Mouse (Mus musculus) E14TG2a.4 (cell line): ENCODE data around the gene Xylt1.
A peak's percentile ranks its signal among the peaks of the same experiment; 100 is the strongest.

ENCODE experiments used
- H3K27me3 ChIP-seq: 2 replicates; pipeline ENCODE4 v1.6.1; 2014; ENCODE audit warnings: low read length, control low read depth; ENCODE audit not compliant: insufficient read depth
- H3K36me3 ChIP-seq: 2 replicates; pipeline ENCODE4 v1.6.1; 2014; ENCODE audit warnings: low read length, control low read depth; ENCODE audit not compliant: insufficient read depth
- H3K4me1 ChIP-seq: replicated peaks from 2 replicates; pipeline ENCODE4 v1.6.1; 2014; ENCODE audit warnings: low read depth, low read length, control low read depth
- H3K4me3 ChIP-seq: replicated peaks from 2 replicates; pipeline ENCODE4 v1.5.1; 2014; ENCODE audit warnings: mild to moderate bottlenecking, low read length
- H3K9me3 ChIP-seq: 2 replicates; pipeline ENCODE4 v1.6.1; 2014; ENCODE audit warnings: low read length, control low read depth
- CTCF ChIP-seq: conservative IDR thresholded peaks from 2 replicates; pipeline ENCODE4 v1.5.1; 2014; ENCODE audit warnings: low read length
- NANOG ChIP-seq: IDR thresholded peaks from 2 replicates; pipeline ENCODE4 v1.6.1; 2014; ENCODE audit warnings: borderline replicate concordance, low read length, mixed read lengths
- POU5F1 ChIP-seq: IDR thresholded peaks from 2 replicates; pipeline ENCODE4 v1.6.1; 2014; ENCODE audit warnings: low read length, borderline replicate concordance

Xylt1 gene

GRCm38 (mm10) chr7:117595029-117595695, 214.4 kb downstream of the Xylt1 start:
- TF ChIP-seq POU5F1 = no peak
- no peak for TF ChIP-seq NANOG
- no peaks in the 10 kb centered on the region for H3K27me3 ChIP-seq
- H3K4me1 ChIP-seq = peaks cover 29% of the 10 kb centered on the region
- peaks cover 16% of the 10 kb centered on the region; the same call in 1 of the 2 replicates for H3K9me3 ChIP-seq
- no peak overlapping the region for H3K4me3 ChIP-seq
- no peaks in the 10 kb centered on the region for H3K36me3 ChIP-seq

DNA sequence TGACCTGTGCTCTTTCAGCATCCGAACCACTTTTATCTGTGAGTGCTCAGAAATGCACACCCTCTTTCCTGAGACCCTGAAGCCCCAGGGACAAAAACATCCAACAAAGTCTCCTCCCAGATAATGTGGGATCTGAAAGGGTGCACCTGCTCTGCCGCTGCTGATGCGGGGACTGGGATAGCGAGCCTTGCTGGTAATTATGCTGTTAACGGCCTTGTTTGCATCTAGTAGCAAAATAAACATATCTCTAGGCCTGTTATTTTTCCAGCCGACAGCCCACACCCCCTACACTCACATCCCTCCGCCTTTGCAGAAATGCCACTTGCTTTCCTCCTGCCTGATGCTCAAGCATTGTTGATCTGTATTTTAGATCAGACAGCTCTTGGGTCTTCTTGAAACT, 219.7 kb downstream of the Xylt1 start:
- Histone ChIP-seq H3K36me3 (no peaks in the 10 kb centered on the region), H3K9me3 (no peaks in the 10 kb centered on the region), H3K27me3 (no peaks in the 10 kb centered on the region), H3K4me3 (no peak overlapping the region), H3K4me1 (peaks cover 13% of the 10 kb centered on the region)
- no peak for TF ChIP-seq NANOG
- no peak for TF ChIP-seq CTCF
- TF ChIP-seq POU5F1 = no peak

- Histone ChIP-seq H3K36me3 (no peaks in the 10 kb centered on the region), H3K27me3 (no peaks in the 10 kb centered on the region), H3K4me3 (no peak overlapping the region), H3K4me1 (peaks cover 19% of the 10 kb centered on the region), H3K9me3 (no peaks in the 10 kb centered on the region)
- TF ChIP-seq NANOG = no peak
- TF ChIP-seq POU5F1 = no peak
- no peak for TF ChIP-seq CTCF
These were observed 229.7 kb downstream of the Xylt1 start for GRCm38 (mm10) chr7:117610439-117610838.

DNA sequence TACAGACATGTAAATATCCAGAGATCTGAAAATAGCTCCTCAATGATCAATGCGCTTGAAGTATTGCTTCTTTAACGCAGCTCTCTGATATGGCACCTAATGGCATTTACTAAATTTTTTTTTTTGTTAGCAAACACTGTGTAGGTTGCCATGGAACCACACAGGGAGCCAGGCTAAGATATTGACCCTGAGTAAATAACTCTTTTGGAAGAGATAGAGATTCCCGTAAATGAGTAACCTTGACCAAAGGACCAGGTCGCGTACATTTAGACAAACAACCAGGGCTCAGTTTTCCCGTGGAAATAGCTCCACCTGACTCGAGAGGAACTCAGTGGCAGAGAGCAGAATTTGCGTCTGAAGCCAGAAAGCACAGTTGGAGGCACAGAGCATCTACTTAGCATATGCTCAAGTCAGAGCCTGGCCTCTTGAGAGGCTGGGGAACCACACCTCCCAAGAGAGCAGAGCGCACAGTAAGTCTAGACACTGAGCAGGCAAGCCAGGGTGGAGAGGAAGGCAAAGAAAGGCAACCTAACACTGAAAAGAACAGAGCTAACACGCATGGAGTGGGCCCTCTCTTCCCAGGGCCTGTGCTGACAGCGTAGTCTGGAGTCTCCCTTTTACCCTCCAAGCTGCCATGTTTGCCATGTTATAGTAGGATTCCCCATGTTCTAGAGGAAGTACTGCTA, 232.2 kb downstream of the Xylt1 start:
- TF ChIP-seq POU5F1 = no peak
- peaks cover 22% of the 10 kb centered on the region for H3K4me1 ChIP-seq
- no peaks in the 10 kb centered on the region for H3K36me3 ChIP-seq
- no peaks in the 10 kb centered on the region for H3K27me3 ChIP-seq
- no peaks in the 10 kb centered on the region for H3K9me3 ChIP-seq
- no peak overlapping the region for H3K4me3 ChIP-seq

- Histone ChIP-seq H3K4me3 (no peak overlapping the region), H3K4me1 (peaks cover 29% of the 10 kb centered on the region), H3K9me3 (no peaks in the 10 kb centered on the region), H3K27me3 (no peaks in the 10 kb centered on the region), H3K36me3 (no peaks in the 10 kb centered on the region)
- TF ChIP-seq POU5F1 = no peak
- TF ChIP-seq NANOG = no peak; the same call in 1 of the 2 replicates
- TF ChIP-seq CTCF = no peak
These were observed 233.0 kb downstream of the Xylt1 start for GRCm38 (mm10) chr7:117613796-117614195.

- Histone ChIP-seq H3K9me3 (no peaks in the 10 kb centered on the region), H3K36me3 (no peaks in the 10 kb centered on the region), H3K4me1 (peaks cover 32% of the 10 kb centered on the region), H3K27me3 (no peaks in the 10 kb centered on the region), H3K4me3 (no peak overlapping the region)
- no peak for TF ChIP-seq POU5F1
- no peak for TF ChIP-seq CTCF
- TF ChIP-seq NANOG = no peak
These were observed 233.6 kb downstream of the Xylt1 start for GRCm38 (mm10) chr7:117614346-117614745.

- TF ChIP-seq POU5F1 (no peak), NANOG (no peak), CTCF (no peak)
- no peaks in the 10 kb centered on the region for H3K36me3 ChIP-seq
- peaks cover 32% of the 10 kb centered on the region for H3K4me1 ChIP-seq
- no peaks in the 10 kb centered on the region for H3K27me3 ChIP-seq
- no peak overlapping the region for H3K4me3 ChIP-seq
- no peaks in the 10 kb centered on the region for H3K9me3 ChIP-seq
These were observed 234.1 kb downstream of the Xylt1 start for GRCm38 (mm10) chr7:117614851-117615250.

DNA sequence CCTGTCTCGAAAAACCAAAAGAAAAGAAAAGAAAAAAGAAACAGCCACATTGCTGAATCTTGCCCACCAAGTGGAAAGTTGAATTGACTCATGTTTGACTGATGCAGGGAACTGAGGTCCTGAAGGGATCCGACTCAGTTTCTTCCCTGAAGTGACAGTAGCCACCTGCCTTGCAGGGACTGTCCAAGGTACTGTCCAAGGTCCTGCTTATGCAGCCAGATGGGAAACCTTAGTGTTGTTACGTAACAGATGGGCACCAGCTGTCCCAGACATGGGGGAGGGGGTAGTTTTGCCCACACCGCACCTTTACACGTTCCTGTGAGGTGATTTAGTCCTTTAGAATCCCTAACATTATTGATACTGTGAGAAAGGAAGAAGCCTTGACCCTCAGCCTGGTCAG, 235.5 kb downstream of the Xylt1 start:
- H3K36me3 ChIP-seq = no peaks in the 10 kb centered on the region
- peaks cover 32% of the 10 kb centered on the region for H3K4me1 ChIP-seq
- H3K4me3 ChIP-seq = no peak overlapping the region
- no peaks in the 10 kb centered on the region for H3K27me3 ChIP-seq
- H3K9me3 ChIP-seq = no peaks in the 10 kb centered on the region
- TF ChIP-seq CTCF (no peak), POU5F1 (no peak), NANOG (no peak)

DNA sequence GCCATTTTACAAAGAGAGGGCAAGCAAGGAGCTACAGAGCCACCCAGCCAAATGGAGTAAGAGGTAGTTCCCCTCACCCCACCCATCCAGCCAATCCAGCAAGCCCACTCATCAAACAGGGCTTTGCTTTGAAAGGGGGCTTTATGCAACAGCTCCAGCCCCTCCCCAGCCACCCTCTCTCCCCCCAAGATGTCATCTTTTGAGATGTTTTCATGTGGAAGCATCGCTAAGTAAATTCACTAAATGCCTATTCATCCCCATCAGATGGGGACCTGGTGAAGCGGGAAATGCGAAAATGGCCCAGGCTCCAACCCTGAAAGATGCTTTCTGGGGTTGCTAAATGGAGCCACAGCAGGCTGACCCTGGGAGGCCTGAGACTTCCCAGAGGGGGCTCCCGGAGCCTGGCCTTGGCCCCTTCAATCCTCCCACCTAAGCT, 238.0 kb downstream of the Xylt1 start:
- Histone ChIP-seq H3K4me1 (peaks cover 17% of the 10 kb centered on the region), H3K27me3 (no peaks in the 10 kb centered on the region), H3K4me3 (no peak overlapping the region), H3K36me3 (no peaks in the 10 kb centered on the region), H3K9me3 (no peaks in the 10 kb centered on the region)
- no peak for TF ChIP-seq POU5F1
- TF ChIP-seq NANOG = peak; percentile 21; the same call in 1 of the 2 replicates
